Mouse (Mus musculus) MEL (cell line): ENCODE data around the gene Cmklr1. TPM values are rescaled to one million over a fixed set of nuclear protein-coding genes. Genes with fewer than 3 reads are reported as not detected.

Experiments used
- DNase-seq: peaks from one replicate; pipeline ENCODE4 v3.0.0; 2011; ENCODE audit warnings: low read depth, low spot score
- H3K27ac ChIP-seq: 2 replicates; pipeline ENCODE4 v1.5.1; 2012; ENCODE audit warnings: low read depth, mild to moderate bottlenecking, control low read depth, low read length, moderate library complexity; ENCODE audit not compliant: control insufficient read depth
- H3K27me3 ChIP-seq, 2 experiments: fragments of 150-350 bp in 1 of 2; sonication (generic) in 1 of 2; 2 replicates each; pipeline ENCODE4 v1.6.1; 2012; ENCODE audit warnings: low read length in 2 of 2, mild to moderate bottlenecking in 2 of 2, improper control_type of control experiment in 1 of 2, moderate library complexity in 1 of 2; ENCODE audit not compliant: insufficient read depth in 2 of 2, control insufficient read depth in 1 of 2
- H3K36me3 ChIP-seq, 2 experiments: 2 replicates each; pipeline ENCODE4 v1.6.1; 2012 to 2014; ENCODE audit warnings: low read length in 2 of 2, improper control_type of control experiment in 1 of 2, inconsistent platforms in 1 of 2, mild to moderate bottlenecking in 1 of 2; ENCODE audit not compliant: insufficient read depth in 2 of 2, control insufficient read depth in 1 of 2
- H3K4me1 ChIP-seq, 2 experiments: fragments of 150-350 bp in 1 of 2; sonication (generic) in 1 of 2; 2 replicates each; pipeline ENCODE4 v1.6.1; 2012; ENCODE audit warnings: low read length in 2 of 2, improper control_type of control experiment in 1 of 2, mild to moderate bottlenecking in 1 of 2; ENCODE audit not compliant: insufficient read depth in 2 of 2, control insufficient read depth in 1 of 2
- H3K4me3 ChIP-seq, 2 experiments: fragments of 150-350 bp in 1 of 2; sonication (generic) in 1 of 2; 2 replicates each; pipeline ENCODE4 v1.5.1; 2012; ENCODE audit warnings: low read depth in 2 of 2, low read length in 2 of 2, mild to moderate bottlenecking in 2 of 2, moderate library complexity in 2 of 2, control low read depth in 1 of 2, improper control_type of control experiment in 1 of 2; ENCODE audit not compliant: control insufficient read depth in 1 of 2, insufficient read depth in 1 of 2
- H3K79me2 ChIP-seq: 2 replicates; pipeline ENCODE4 v1.6.1; 2012; ENCODE audit warnings: mild to moderate bottlenecking, low read length, moderate library complexity; ENCODE audit not compliant: control insufficient read depth, poor library complexity, insufficient read depth
- H3K9ac ChIP-seq: 2 replicates; pipeline ENCODE4 v1.6.1; 2012; ENCODE audit warnings: low read depth, mild to moderate bottlenecking, control low read depth, low read length, moderate library complexity; ENCODE audit not compliant: control insufficient read depth, poor library complexity, severe bottlenecking
- H3K9me3 ChIP-seq: fragments of 150-350 bp; sonication (generic); replicated peaks from 2 replicates; pipeline ENCODE4 v1.6.1; 2012; ENCODE audit warnings: mild to moderate bottlenecking, low read length, improper control_type of control experiment, moderate library complexity; ENCODE audit not compliant: insufficient read depth
- CHD1 ChIP-seq: IDR thresholded peaks from 2 replicates; pipeline ENCODE4 v1.6.1; 2012; ENCODE audit warnings: low read depth, mild to moderate bottlenecking, inconsistent platforms, low read length, improper control_type of control experiment
- CHD2 ChIP-seq: IDR thresholded peaks from 2 replicates; pipeline ENCODE4 v1.6.1; 2011; ENCODE audit warnings: low read length, improper control_type of control experiment
- E2F4 ChIP-seq: IDR thresholded peaks from 2 replicates; pipeline ENCODE4 v1.6.1; 2011; ENCODE audit warnings: low read depth, low read length, improper control_type of control experiment, borderline replicate concordance
- ELF1 ChIP-seq: IDR thresholded peaks from 2 replicates; pipeline ENCODE4 v1.6.1; 2014; ENCODE audit warnings: low read depth, mild to moderate bottlenecking, inconsistent platforms, low read length, improper control_type of control experiment, moderate library complexity
- EP300 ChIP-seq, 2 experiments: IDR thresholded peaks; 2 replicates each; pipeline ENCODE4 v1.6.1; 2011; ENCODE audit warnings: improper control_type of control experiment in 2 of 2, low read length in 2 of 2, low read depth in 1 of 2, mild to moderate bottlenecking in 1 of 2
- GATA1 ChIP-seq: IDR thresholded peaks from 2 replicates; pipeline ENCODE4 v1.6.1; 2011; ENCODE audit warnings: low read depth, low read length, improper control_type of control experiment
- JUND ChIP-seq: IDR thresholded peaks from 2 replicates; pipeline ENCODE4 v1.6.1; 2011; ENCODE audit warnings: low read depth, mild to moderate bottlenecking, improper control_type of control experiment, low read length
- KAT2A ChIP-seq: conservative IDR thresholded peaks from 2 replicates; pipeline ENCODE4 v1.6.1; 2012; ENCODE audit warnings: low read depth, low read length, improper control_type of control experiment, inconsistent platforms
- MAX ChIP-seq: IDR thresholded peaks from 2 replicates; pipeline ENCODE4 v1.6.1; 2011; ENCODE audit warnings: low read length, improper control_type of control experiment
- MEF2A ChIP-seq: IDR thresholded peaks from 2 replicates; pipeline ENCODE4 v1.6.1; 2014; ENCODE audit warnings: low read depth, mild to moderate bottlenecking, inconsistent platforms, low read length, improper control_type of control experiment; ENCODE audit not compliant: poor library complexity, insufficient replicate concordance, severe bottlenecking; ENCODE audit errors: extremely low read depth
- MXI1 ChIP-seq: IDR thresholded peaks from 2 replicates; pipeline ENCODE4 v1.6.1; 2011; ENCODE audit warnings: mild to moderate bottlenecking, low read depth, low read length, improper control_type of control experiment
- MYC ChIP-seq: IDR thresholded peaks from 2 replicates; pipeline ENCODE4 v1.6.1; 2011; ENCODE audit warnings: low read depth, mild to moderate bottlenecking, low read length, improper control_type of control experiment, moderate library complexity
- NELFE ChIP-seq: IDR thresholded peaks from 2 replicates; pipeline ENCODE4 v1.6.1; 2011; ENCODE audit warnings: low read depth, low read length, improper control_type of control experiment
- NRF1 ChIP-seq: IDR thresholded peaks from 2 replicates; pipeline ENCODE4 v1.6.1; 2014; ENCODE audit warnings: low read depth, mild to moderate bottlenecking, inconsistent platforms, low read length, improper control_type of control experiment, moderate library complexity; ENCODE audit not compliant: poor library complexity, insufficient read depth, severe bottlenecking
- POLR2AphosphoS2 ChIP-seq: IDR thresholded peaks from 2 replicates; pipeline ENCODE4 v1.6.1; 2011; ENCODE audit warnings: low read length, improper control_type of control experiment
- SIN3A ChIP-seq: IDR thresholded peaks from 2 replicates; pipeline ENCODE4 v1.6.1; 2012; ENCODE audit warnings: low read length, improper control_type of control experiment, inconsistent platforms
- SMC3 ChIP-seq: IDR thresholded peaks from 2 replicates; pipeline ENCODE4 v1.6.1; 2011; ENCODE audit warnings: low read depth, low read length, improper control_type of control experiment
- TAL1 ChIP-seq: IDR thresholded peaks from 2 replicates; pipeline ENCODE4 v1.6.1; 2012; ENCODE audit warnings: mild to moderate bottlenecking, inconsistent platforms, low read length, moderate library complexity, mixed read lengths
- UBTF ChIP-seq: IDR thresholded peaks from 2 replicates; pipeline ENCODE4 v1.6.1; 2012; ENCODE audit warnings: low read depth, mild to moderate bottlenecking, inconsistent platforms, low read length, improper control_type of control experiment, moderate library complexity, borderline replicate concordance; ENCODE audit not compliant: insufficient read depth
- USF2 ChIP-seq, 2 experiments: IDR thresholded peaks; 2 replicates each; pipeline ENCODE4 v1.6.1; 2011 to 2012; ENCODE audit warnings: improper control_type of control experiment in 2 of 2, low read length in 2 of 2, borderline replicate concordance in 1 of 2, inconsistent platforms in 1 of 2, low read depth in 1 of 2, mild to moderate bottlenecking in 1 of 2; ENCODE audit not compliant: insufficient read depth in 1 of 2
- ZNF384 ChIP-seq: IDR thresholded peaks from 2 replicates; pipeline ENCODE4 v1.6.1; 2012; ENCODE audit warnings: low read depth, mild to moderate bottlenecking, inconsistent platforms, low read length, improper control_type of control experiment
- polyA plus RNA-seq, 2 experiments: library from polyadenylated mRNA; stranded (reverse) in 1 of 2; unstranded in 1 of 2; fragments of >175 nt in 1 of 2; fragments of >200 nt in 1 of 2; gene quantifications; 2 replicates each; pipeline versions ENCODE4 v1.2.1 to v1.2.4; 2012; ENCODE audit warnings: low replicate concordance in 2 of 2, low read depth in 1 of 2; ENCODE audit not compliant: insufficient read length in 2 of 2, insufficient read depth in 1 of 2, missing spikeins in 1 of 2
- total RNA-seq: library from RNA; depleted of rRNA; stranded (reverse); fragments of 300-350 nt; gene quantifications from 2 replicates; pipeline ENCODE4 v1.2.3, GENCODE M21; 2012

Cmklr1 gene
- total and polyA plus RNA-seq, 3 experiments = not detected

DNA sequence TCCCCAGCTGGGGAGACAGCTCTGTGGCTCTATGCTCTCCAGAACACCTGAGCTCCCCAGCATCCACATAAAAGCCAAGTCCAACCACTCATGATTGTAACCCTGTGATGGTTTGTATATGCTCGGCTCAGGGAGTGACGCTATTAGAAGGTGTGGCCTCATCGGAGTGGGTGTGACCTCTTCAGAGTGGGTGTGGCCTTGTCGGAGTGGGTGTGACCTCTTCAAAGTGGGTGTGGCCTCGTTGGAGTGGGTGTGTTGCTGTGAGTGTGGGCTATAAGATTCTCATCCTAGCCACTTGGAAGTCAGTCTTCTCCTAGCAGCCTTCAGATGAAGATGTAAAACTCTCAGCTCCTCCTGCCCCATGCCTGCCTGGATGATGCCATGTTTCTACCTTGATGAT, 37.3 kb upstream of the Cmklr1 start:
- no peak for DNase-seq
- no peak overlapping the region for H3K27ac ChIP-seq
- no peaks in the 10 kb centered on the region for H3K27me3 ChIP-seq
- TF ChIP-seq NRF1 = no peak
- TF ChIP-seq CHD1 = no peak
- no peak for TF ChIP-seq ELF1
- no peak for TF ChIP-seq MEF2A
- TF ChIP-seq MAX = no peak
- no peak for TF ChIP-seq USF2 (IDR thresholded peaks at IDR 0.05; ENCODE audit: borderline replicate concordance in 1 of 2, insufficient read depth in 1 of 2, low read depth in 1 of 2, low read length in 2 of 2)
- H3K9me3 ChIP-seq = no peaks in the 10 kb centered on the region
- no peak overlapping the region for H3K4me3 ChIP-seq
- no peaks in the 10 kb centered on the region for H3K36me3 ChIP-seq
- no peaks in the 10 kb centered on the region for H3K4me1 ChIP-seq
- H3K9ac ChIP-seq = no peak overlapping the region
- no peaks in the 10 kb centered on the region for H3K79me2 ChIP-seq

DNA sequence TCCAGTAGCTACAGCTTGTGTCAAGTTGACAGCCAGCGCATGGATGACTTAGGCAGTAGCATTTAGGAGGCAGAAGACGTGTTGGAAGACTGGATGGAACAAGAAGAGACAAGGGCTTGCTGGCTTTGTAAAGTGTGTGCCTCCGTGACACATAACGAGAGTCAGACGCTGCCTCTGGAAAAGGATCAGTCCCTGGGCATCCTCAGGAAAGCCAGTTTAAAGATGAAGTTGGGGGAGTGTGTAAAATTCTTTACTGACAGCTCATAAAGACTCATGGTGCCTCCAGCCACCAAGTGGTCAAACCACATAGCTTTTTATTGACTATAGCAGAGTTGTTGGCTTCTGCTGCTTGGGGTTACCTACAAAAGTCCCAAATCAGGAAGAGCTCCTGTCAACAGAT, 35.2 kb upstream of the Cmklr1 start:
- no peak for DNase-seq
- no peak for TF ChIP-seq JUND
- TF ChIP-seq CHD2 = no peak
- TF ChIP-seq EP300 (IDR thresholded peaks at IDR 0.05; ENCODE audit: low read depth in 1 of 2, low read length in 2 of 2) = no peak
- TF ChIP-seq SIN3A = no peak
- TF ChIP-seq TAL1 = no peak
- TF ChIP-seq ZNF384 = no peak
- no peak for TF ChIP-seq GATA1
- no peak for TF ChIP-seq ELF1
- TF ChIP-seq E2F4 = no peak
- TF ChIP-seq NELFE = no peak
- no peak for TF ChIP-seq MXI1
- TF ChIP-seq MEF2A = no peak
- no peak overlapping the region for H3K27ac ChIP-seq

DNA sequence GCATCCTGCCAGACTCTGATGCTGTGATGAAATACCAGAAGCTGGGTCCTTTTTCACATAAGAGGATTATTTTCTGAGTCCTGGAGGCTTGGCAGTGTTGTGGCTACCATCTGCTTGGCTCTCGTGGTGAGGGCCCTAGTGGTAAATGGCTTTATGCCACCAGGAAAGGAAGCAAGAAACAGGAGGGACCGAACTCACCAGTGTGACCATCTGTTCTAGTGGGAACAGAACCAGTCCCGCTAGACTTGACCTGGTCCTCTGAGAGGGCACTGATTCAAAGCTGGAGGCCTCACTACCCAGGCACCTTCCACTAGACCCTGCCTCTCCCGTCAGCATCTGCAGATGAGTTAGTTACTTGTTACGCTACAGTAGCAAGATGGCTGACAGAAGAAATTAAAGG, 33.0 kb upstream of the Cmklr1 start:
- Histone ChIP-seq H3K79me2 (no peaks in the 10 kb centered on the region), H3K4me3 (no peak overlapping the region), H3K36me3 (no peaks in the 10 kb centered on the region), H3K27me3 (no peaks in the 10 kb centered on the region), H3K9ac (no peak overlapping the region), H3K27ac (no peak overlapping the region), H3K9me3 (no peaks in the 10 kb centered on the region), H3K4me1 (no peaks in the 10 kb centered on the region)
- DNase-seq = no peak
- TF ChIP-seq KAT2A (no peak), UBTF (no peak), TAL1 (no peak), SMC3 (no peak), NELFE (no peak), POLR2AphosphoS2 (no peak), MXI1 (no peak), EP300 (IDR thresholded peaks at IDR 0.05; ENCODE audit: low read depth in 1 of 2, low read length in 2 of 2) (no peak), CHD2 (no peak), ELF1 (no peak), MYC (no peak)

More for the DNA sequence above, 35.2 kb upstream of the Cmklr1 start:
- H3K79me2 ChIP-seq = no peaks in the 10 kb centered on the region
- H3K36me3 ChIP-seq = no peaks in the 10 kb centered on the region
- no peaks in the 10 kb centered on the region for H3K27me3 ChIP-seq
- no peaks in the 10 kb centered on the region for H3K4me1 ChIP-seq
- H3K9me3 ChIP-seq = no peaks in the 10 kb centered on the region
- no peak overlapping the region for H3K9ac ChIP-seq
- no peak overlapping the region for H3K4me3 ChIP-seq
